Mouse (Mus musculus): ENCODE results near the gene Traf7.

Traf7 gene

DNA sequence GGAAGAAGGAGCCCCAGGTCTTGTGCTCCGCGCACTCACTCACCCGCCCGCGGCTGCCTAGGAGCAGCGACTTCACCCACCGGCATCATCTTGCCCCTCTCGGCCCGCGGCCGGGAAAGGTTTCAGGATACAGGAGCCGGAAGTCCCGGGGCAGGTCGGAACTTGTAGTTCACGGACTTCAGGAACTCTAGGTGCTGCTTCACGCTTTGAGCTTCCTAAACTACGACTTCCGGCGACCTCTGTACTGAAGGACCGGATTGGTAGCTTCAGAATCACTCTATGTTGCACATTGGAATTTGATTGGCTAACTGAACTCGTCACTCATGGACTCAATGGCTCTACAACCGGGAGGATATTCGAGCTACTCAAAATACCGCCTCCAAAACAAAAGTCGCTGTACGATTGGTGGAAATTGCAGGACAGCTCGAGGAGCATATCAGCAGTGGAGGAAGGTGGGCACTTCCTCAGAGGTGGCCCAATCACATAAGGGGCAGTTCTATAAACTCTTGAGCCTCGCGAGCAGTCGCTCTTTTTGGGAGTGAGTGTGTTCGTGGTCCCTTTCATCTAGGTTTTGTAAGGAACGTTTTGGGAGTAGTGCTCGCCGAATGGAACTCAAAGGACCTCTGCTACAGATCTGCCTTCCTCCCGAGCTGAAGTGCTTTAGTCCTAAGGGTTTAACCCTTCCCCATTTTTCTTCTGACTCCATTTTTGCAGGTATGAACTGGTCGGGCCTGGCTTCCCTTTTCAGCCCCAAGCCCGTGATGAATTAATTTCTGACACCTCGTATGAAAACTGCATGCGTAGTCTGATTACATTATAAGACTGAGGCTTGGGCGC is at the start of gene Traf7:
Traf7 (minus strand) TSS at position 216 of the 837 bp plus-strand sequence.
- peak; percentile 97 for DNase-seq

DNA sequence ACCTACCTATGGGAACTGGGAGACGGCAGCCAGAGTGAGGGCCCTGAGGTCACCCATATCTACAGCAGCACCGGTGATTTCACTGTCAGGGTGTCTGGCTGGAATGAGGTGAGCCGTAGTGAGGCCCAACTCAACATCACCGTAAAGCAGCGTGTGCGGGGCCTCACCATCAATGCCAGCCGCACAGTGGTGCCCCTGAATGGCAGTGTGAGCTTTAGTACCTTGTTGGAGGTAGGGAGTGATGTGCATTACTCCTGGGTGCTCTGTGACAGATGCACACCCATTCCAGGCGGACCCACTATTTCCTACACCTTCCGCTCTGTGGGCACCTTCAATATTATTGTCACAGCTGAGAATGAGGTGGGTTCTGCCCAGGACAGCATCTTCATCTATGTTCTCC is 46.1 kb upstream of the Traf7 start:
- no peak for DNase-seq

GRCm38 (mm10) chr17:24572651-24573245 is 45.0 kb upstream of the Traf7 start:
- no peak for DNase-seq

GRCm38 (mm10) chr17:24569837-24570236 is 42.1 kb upstream of the Traf7 start:
- no peak for DNase-seq

- DNase-seq: peak; percentile 38
Observed at GRCm38 (mm10) chr17:24567034-24567779, 39.5 kb upstream of the Traf7 start.

DNA sequence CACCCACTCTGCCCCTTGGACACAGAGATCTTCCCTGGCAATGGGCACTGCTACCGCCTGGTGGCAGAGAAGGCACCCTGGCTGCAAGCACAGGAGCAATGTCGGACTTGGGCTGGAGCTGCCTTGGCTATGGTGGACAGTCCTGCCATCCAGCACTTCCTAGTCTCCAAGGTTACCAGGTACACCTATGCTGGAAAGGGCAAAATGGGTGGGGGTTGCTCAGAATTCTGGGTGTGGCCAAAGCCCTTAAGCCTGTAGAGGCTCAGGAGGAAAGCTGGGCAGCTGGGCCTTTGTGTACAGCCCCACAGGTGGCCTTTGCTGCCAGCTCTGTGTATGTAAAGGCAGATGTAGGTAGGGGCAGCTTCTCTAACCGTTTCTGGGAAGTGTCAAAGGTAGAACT is 38.1 kb upstream of the Traf7 start:
- no peak for DNase-seq

- DNase-seq: no peak
Observed at GRCm38 (mm10) chr17:24565092-24565491, 37.4 kb upstream of the Traf7 start.

- no peak for DNase-seq
Observed at GRCm38 (mm10) chr17:24564422-24564821, 36.7 kb upstream of the Traf7 start.

DNA sequence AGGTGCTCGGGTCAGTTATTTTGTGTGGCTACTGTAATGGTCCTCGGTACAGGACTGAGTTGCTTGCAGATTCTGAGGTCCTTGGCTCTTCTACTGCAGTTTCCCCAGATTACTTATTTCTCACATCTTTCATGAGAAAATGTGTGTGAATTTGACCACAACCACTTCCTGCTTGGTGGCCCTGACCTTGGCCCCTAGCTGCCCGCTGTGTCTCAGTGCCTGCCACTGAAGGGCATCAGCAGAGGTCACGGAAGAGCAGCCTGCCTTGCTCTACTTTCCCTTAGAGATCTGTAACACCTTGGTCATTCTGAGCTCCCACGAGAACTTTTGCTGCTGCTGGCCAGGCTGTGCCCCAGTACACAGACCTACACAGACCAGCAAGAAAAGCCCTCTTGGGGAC is 35.9 kb upstream of the Traf7 start:
- no peak for DNase-seq

DNA sequence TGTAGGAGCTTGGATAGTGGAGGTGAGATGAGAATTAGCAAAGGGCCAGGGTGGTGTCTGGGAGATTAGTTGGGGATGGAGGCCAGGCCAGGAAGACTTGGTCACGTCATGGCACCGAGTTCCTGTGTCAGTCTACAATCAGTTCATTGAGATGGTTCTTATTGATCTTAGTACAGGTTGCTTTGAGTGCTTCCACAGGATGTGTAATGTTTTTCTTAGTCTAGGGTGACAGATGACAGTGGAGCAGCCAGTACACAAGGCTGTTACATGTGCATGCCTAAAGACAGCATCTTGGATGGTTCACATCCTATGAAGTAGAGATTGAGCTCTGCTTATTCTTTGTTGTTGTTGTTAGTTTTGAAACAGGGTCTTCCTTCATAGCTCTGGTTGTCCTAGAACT is 33.9 kb upstream of the Traf7 start:
- no peak for DNase-seq

- no peak for DNase-seq
Observed at GRCm38 (mm10) chr17:24560301-24561028, 32.7 kb upstream of the Traf7 start.

DNA sequence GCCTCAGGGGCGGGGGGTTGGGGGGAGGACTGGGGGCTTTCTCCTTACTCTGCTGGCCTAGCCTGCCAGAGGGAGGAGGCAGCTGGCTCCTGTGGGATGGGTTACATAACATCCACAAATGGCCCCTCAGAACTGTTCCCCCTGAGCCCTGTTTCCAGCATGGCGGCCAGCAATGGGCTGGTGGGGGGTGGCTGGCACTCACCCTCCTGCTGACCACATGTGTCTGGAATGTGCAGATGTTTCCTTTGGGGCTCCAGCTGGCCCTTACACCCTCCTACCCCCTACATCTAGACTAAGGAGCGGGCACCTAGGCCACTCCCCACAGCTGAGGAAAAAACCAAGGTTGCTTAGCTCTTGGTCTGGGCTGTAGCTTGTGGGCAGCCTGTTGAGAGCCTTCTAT is 31.4 kb upstream of the Traf7 start:
- peak; percentile 43 for DNase-seq

GRCm38 (mm10) chr17:24558600-24559099 is 30.9 kb upstream of the Traf7 start:
- peak; percentile 56 for DNase-seq

- peak; percentile 40 for DNase-seq
Observed at GRCm38 (mm10) chr17:24557091-24557490, 29.4 kb upstream of the Traf7 start.

DNA sequence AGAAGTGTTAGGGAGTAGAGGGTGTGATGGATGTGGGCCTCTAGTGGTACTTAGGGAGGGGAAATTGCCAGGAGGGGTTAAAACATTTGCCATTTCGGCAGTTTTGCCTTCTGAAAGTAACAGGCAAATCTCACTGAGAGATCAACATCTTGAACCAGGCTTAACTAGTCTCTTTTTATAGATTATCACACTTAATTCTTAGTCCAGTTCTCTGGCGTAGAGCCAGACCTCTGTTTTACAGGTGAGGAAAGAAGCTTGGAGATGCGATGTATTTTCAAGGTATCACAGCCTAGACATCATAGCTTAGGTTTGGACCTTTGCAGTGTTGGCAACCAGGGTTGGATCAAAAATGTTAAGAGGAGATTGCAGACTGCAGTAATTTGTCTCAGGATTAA is 23.3 kb upstream of the Traf7 start:
- no peak for DNase-seq

GRCm38 (mm10) chr17:24550416-24551049 is 22.8 kb upstream of the Traf7 start:
- DNase-seq: peak; percentile 84

- DNase-seq: peak; percentile 100
Observed at GRCm38 (mm10) chr17:24549618-24550415, 22.1 kb upstream of the Traf7 start, which contains the start of gene Pkd1. TSS of gene Pkd1 (plus strand) at chr17:24549834.

DNA sequence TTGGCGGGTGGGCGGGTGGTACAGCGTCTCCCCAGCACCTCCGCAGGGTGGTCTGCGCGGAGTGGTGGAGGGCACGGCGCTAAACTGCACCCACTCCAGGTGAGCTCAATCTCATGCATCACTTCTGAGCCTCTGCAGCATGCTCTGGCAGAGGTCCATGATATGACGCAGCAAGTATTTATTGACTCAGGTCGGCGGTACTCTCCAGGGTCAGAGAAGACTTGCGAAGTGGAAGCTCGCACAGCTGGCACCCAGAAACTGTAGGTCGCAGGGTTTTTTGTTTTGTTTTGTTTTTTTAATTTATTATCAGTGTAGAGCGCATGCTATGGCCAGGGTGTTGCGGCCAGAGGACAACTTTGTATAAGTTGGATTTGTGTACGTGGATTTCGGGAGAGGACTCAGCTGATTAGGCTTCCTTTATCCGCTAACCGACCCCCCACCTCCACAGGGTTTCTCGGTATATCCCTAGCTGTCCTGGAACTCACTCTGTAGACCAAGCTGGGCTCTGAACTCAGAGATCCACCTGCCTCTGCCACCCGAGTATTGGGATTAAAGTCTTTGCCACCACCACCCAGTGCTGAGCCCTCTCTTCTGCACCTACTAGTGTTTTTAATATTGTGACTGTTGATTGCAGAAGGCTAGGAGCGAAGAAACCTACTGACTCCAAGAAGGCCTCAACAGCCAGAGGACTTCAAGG is 21.3 kb upstream of the Traf7 start:
- peak; percentile 79 for DNase-seq

DNA sequence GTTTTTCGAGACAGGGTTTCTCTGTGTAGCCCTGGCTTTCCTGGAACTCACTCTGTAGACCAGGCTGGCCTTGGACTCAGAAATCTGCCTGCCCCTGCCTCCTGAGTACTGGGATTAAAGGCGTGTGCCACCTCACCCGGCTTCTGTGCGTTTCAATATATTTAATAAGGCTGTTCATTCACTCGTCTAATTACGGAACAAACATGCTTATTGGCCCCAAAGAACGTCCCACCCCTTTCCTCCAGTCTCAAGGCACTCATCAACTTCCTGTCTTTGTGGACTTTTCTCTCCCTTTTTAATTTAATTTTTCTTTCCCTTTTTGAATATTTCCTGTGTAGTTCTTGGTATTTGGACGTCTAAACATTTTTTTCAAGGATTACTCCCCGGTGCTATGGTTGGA is 20.7 kb upstream of the Traf7 start:
- peak; percentile 35 for DNase-seq

DNA sequence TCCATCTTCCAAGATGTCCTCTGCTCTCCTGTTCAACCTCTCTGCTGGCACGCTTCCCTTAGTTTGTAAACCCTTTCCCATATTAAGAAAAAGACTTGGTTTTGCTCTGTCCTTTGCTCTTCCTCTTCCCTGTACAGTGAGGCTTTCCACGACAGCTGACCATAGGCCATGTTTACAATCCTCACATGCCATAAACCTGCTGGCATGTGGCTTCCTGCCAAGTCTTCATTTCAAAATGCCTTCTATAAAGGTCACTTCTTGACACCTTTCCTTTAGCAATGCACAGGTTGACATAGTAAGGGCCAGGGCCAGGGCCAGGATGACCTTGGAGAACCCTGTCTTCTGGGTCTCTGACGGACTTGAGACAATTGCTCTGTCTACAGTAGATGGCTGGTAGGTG is 18.5 kb upstream of the Traf7 start:
- DNase-seq: peak; percentile 53

- no peak for DNase-seq
Observed at GRCm38 (mm10) chr17:24545247-24545646, 17.5 kb upstream of the Traf7 start.
